Mouse (Mus musculus) right cerebral cortex, postnatal 10 days (tissue): ENCODE data around the gene Gal.

Experiments
- DNase-seq, 2 experiments: peaks; one replicate each; pipeline ENCODE4 v3.0.0; 2021; ENCODE audit warnings: low spot score in 2 of 2

Gene Gal

DNA sequence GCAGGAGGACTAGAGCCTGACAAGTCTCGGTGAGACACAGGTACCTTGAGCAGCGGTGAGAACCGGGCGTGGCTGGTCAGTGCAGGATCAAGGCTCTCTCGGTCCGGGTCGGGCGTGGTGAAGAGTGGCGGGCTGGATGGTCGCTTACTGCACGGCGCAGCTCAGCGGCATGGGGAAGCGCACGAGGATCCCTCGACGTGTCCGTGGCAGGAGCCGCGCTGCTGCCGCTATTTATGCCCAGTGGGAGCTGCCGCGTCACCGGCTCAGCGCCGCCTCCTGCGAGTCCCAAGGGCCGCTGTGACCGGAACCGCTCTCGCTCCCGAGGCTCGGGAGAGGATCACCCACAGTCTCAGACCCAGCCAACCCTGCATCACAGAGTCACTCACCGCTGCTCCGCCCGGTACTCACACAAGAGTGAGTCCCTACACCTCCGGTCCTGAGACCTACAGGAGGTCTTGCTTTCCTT lies at the start of gene Gal:
Gal (minus strand) TSS at position 277 of the 466 bp plus-strand sequence.
- peak; percentile 34 to 47 for DNase-seq

DNA sequence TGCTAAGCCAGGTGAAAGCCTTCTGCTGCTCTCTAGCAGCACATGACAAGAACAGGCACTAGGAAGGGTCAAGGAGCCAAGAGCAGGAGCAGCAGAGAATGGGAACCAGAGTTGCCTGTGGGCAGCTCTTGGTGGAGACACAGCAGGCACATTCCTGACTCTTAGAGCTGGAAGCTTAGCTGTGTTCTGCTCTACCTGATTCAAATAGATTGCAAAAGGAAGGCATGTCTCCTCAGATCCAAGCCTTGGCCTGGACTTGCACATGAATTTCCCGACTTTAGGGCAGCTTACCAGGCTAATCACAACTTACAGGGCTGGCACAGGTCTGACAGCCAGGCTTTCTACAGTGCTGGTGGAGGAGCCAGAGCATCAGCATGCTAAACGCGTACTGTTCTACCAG lies 45.6 kb upstream of the Gal start:
- DNase-seq = no peak

DNA sequence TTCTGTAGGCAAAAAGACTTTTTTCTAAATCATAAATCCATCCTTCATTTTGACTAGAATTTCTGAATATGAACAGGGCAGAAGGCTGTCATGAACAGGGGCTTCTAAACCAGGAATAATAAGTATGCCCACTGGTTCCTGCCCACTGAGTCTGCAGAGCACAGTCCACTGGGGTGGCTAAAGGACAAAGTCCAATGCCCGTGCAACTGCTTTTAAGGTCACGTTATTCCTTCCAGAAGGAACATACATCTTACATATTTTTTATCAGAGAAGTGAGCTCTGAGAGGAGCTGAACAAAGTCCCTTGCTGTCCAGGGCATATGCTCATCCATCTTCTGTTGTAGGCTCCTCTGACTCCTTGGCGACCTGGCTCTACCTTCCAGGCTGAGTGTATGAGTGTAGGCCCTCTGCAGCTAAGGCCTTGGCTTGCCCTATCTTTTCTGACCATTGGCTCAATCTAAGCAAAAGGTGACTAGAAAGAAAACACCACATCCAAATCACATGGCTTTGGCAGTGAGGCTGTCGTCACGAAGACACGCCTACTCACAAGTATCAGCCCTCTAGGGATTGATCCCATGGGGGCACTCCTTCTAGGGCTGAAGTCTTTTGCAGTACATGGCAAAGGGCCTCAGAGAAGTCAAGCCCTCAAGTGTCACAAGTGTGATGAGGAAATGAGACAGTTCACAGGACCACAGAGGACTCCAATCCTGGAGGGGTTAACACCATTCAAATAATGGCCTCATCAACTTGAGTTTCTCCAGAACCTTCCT lies 44.2 kb upstream of the Gal start:
- DNase-seq = no peak

DNA sequence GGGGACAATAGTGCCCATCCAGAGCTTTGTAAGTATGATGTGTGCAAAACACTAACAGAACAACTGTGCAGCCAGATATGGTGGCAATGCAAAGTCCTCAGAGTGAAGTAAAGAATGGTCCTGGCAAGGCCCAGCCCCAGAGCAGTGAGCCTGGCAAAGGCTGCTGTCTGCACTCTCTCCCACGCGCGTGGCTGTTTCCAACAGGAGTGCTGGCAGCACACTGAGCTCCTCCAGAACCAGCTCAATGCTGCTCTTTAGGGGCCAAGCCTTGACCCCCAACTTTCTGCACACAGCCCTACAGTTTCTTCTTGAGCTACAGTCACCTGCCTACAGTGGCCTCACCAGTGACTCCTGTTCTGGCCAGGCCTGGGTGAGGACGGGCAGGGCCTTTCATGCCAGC lies 43.4 kb upstream of the Gal start:
- no peak for DNase-seq

GRCm38 (mm10) chr19:3451649-3452048 lies 37.3 kb upstream of the Gal start:
- peak in 1 of 2 experiments; percentile 46 for DNase-seq

DNA sequence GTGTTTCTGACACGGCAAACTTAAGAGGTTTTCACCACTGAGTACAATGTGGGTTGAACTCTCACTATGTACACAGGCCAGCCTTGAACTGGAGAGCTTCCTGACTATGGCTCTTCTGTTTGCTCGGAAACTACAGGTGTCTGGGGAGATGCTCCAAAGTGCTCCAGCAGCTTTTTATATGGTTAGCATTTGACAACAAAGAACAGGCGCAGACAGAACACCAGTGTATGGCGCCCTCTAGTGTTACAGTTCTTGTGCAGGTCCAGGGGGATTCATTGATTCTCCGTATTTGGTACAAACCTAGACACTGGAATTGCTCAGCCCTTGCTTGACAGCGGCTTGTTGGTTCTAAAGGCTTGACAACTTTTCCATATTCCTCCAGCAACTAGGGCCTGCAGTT lies 36.8 kb upstream of the Gal start:
- DNase-seq = peak; percentile 81 to 83

GRCm38 (mm10) chr19:3450714-3451113 lies 36.4 kb upstream of the Gal start:
- DNase-seq = no peak

DNA sequence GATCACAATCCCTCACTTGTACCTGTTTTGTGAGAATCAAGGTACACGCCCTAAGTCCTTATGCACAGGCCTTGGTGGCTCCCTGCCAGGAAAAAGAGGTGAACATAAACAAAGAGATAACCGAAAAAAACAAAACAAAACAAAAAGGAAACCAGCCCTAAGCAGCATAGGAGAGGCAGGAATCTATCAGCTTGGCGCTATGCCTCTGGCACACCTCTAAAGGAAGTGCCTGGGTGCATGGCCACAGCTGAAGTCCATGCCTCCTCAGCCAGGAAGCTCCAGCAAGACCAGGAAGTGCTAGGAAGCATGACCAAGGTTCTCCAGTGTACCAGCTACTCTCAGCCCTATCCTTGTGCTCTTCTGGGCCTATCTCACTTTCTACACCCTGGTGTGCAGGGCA lies 34.9 kb upstream of the Gal start:
- DNase-seq = no peak

DNA sequence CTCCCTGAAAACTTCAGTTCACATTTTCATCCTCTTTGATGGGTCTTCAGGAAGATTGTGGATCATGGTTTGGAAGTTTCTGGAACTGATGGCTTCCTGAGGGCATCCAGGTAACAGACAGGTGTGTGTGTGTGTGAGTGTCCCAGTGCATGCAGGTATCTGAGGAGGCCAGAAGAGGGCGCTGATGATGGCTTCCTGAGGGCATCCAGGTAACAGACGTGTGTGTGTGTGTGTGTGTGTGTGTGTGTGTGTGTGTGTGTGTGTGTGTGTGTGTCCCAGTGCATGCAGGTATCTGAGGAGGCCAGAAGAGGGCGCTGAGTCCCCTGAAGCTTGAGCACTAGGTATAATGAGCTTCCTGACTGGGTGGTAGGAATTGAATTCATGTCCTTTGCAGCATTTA lies 33.0 kb upstream of the Gal start:
- no peak for DNase-seq

GRCm38 (mm10) chr19:3441092-3441491 lies 26.7 kb upstream of the Gal start:
- no peak for DNase-seq

DNA sequence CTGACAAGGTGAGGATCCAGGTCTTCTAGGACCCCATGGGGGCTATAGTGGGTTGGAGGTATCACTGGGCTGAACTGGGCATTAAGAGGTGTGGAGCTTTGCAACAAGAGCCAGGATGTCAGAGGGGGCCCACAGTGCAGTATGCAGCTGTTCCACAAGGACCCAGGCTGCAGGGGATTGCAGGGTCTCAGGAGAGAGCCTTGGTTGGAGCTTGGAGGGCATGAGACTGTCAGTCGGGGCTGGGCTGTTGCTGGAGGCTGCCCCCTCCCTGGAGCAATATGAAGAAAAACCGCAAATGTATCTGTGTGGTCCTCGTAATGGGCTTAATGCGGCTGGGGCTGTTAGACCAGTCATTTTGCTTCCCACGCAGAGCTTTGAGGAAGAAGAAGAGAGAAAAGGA lies 26.3 kb upstream of the Gal start:
- DNase-seq = no peak

DNA sequence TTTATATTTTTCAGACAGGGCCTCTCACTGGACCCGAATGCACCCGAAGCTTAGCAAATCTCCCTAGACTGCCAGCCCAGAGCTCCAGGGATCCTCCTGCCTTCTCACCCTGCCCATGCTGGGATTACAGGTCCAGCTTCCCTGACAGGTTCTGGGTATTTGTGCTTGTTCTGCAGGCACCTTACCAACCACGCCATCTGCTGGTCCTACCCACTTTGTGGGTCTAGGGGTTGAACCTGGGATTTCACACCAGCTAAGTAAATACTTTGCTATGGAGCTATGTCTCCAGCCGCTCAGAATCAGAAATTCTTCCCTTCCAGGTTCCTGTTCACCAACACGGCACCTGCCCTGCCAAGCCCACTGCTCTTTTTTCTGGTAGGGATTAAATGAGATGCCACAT lies 23.6 kb upstream of the Gal start:
- no peak for DNase-seq

GRCm38 (mm10) chr19:3436840-3437239 lies 22.5 kb upstream of the Gal start:
- DNase-seq = no peak

DNA sequence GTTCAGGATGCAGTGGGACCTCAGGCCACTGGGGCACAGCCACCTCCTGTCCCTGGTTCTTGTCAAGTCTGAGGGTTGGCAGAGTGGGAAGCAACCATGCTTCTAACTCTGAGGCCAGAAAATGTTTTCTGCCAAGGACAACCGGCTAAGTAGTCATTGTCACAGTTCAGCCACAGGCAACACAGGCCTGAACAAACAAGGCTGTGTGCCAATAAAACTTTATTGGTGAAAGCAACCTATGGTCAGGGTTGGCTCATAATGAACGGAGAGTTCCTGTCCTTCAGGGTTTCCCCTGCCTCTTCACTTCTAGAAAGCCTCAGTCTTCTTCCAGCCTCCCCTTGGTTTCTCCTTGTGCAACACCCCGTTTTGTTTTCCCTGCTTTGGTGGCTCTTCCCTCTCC lies 21.5 kb upstream of the Gal start:
- DNase-seq = no peak

- DNase-seq = no peak
These were observed 20.3 kb upstream of the Gal start for GRCm38 (mm10) chr19:3434641-3435040.

DNA sequence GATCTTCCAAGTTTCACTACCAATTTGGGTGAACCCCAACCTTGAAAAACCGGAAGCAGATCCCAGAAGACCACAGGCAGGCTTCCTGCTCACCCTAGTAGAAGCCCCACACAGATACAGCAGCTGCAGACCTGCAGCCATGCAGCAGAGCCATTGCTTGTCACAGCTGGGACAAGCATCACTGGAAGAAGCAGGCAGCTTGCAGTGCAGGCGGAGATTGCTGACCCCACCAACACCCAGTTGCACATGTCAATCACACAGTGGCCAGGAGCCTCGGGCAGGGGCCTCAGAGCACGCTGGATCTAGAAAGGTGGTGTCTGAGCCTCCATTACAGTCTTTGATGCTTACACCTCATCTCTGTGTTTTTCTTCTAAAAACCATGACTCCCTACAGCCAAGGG lies 19.8 kb upstream of the Gal start:
- DNase-seq = no peak

GRCm38 (mm10) chr19:3431969-3432368 lies 17.6 kb upstream of the Gal start:
- DNase-seq = no peak

DNA sequence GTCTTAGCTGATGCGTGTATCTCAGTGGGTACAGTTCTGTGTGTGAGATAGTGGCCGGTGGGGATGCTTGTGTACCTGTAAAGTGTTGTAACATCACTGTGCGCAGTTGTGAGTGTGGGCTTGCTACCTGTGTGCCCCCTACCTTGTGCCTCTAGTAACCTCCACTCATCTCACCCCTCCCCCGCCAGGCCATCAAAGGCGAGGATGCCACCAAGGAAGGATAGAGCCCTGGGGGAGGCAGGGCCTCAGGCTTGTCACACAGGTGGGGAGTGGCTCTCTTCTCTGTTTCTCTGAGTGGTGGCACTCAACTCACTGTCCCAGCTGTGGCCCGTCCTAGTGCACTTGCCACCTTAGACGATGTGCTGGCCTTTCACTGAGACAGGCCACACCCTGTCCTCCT lies 16.7 kb upstream of the Gal start:
- DNase-seq = no peak

- DNase-seq = no peak
These were observed 14.9 kb upstream of the Gal start for GRCm38 (mm10) chr19:3429156-3429816.

- no peak for DNase-seq
These were observed 13.9 kb upstream of the Gal start for GRCm38 (mm10) chr19:3428057-3428830.

- DNase-seq = no peak
These were observed 9.9 kb upstream of the Gal start for GRCm38 (mm10) chr19:3424214-3424613.

DNA sequence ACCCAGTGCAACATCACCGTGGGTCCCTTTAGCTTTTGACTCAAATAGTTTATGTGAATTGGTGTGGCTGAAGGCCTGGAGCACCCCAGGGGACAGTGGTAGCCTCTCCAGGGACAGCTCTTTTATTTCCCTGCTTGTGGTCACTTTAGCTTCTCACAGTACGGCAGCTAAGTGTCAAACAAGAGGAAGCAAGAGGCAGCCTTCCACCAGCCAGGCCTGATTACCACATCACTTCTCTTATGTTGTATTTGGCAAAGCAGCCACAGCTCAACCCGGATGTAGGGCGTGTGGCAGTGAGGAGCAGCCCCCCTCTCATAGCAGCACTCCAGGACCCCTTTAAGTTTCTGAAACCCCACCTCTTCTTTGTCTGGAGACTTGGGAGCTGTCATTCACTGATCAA lies 8.6 kb upstream of the Gal start:
- no peak for DNase-seq

GRCm38 (mm10) chr19:3422488-3422887 lies 8.1 kb upstream of the Gal start:
- no peak for DNase-seq
